23 mouse cellular contexts compared by ENCODE assay signal in the genomic region with DNA sequence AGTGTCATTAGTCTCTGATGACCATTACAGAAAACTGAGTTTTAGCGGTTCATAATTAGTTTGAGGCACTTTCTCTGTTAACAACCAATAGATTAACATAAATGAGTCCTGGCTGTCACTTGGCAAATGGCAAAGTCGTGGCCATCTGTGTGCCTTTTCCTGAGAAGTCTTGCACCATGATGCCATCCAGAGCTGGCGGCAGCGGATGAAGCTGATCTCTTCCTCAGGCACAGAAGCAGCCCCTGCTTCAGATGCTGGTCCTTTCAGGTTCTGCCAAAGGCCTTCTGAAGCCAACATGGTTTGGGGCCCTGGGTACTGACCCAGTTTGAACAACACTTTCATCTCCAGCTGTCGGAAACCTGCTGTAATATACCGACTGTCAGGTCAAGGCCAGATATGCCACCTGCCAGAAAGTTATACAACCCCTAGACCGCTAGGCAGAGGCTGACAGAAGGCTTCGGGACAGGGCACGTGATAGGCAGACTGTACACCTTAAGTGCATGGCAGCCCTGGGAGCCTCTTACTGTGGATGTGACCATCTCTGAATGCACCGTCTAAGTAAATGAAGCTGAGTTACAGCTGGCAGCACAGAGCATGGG. TPM values are rescaled to one million over a fixed set of nuclear protein-coding genes. Genes with fewer than 3 reads are reported as not detected.
DNase-seq lines count a peak whose midpoint lies in the region; TF ChIP-seq lines count a peak whose summit lies in the region.
"Had no signal": no experiment of that assay in that cellular context is flagged by ENCODE, and none has a peak within 500 bp of the region (broad histone marks: within the 10 kb centered on the region; RNA-seq: fewer than 3 reads in every experiment).

No protein-coding gene starts in this region.

- WGBS in cerebellum, adult 2 months, result 31% methylated on average over 10 of the region's 10 CpGs

- no peak for TF ChIP-seq CTCF in cerebellum, adult 2 months (IDR thresholded peaks at IDR 0.05; ENCODE audit: borderline replicate concordance, insufficient read depth, low read depth, low read length)

- DNase-seq in adrenal gland, adult 2 months, result peak; percentile 21
- no peak for DNase-seq in adrenal gland, postnatal 4 days (ENCODE audit: low spot score in 2 of 2)
- peak; percentile 33 to 47 for DNase-seq in cerebellum, adult 2 months
- no peak for DNase-seq in cerebellum, adult 9-11 months
- DNase-seq in cerebellum, postnatal 36 days, result peak; percentile 28 to 39
- DNase-seq in cerebellum, adult 8-10 months, result no peak
- peak; percentile 63 for DNase-seq in brain, adult 2 months (ENCODE audit: low read depth, low spot score)
- DNase-seq in right cerebral cortex, postnatal 36 days (ENCODE audit: low spot score in 2 of 2), result no peak
- DNase-seq: gastrocnemius, postnatal 10 days; heart, adult 18-20 months; heart, postnatal 10 days; heart, postnatal 4 days; kidney, adult 8-10 months had no signal

- H3K27me3 ChIP-seq in cerebellum, adult 2 months (ENCODE audit: control insufficient read depth, insufficient read depth, low read length), result no peaks in the 10 kb centered on the region
- H3K27me3 ChIP-seq: embryonic facial prominence, embryonic 13.5 days; forebrain, embryonic 13.5 days; hindbrain, embryonic 12.5 days had no signal

- no peak overlapping the region for H3K27ac ChIP-seq in cerebellum, adult 2 months (ENCODE audit: insufficient read depth, low read length)
- H3K27ac ChIP-seq: embryonic facial prominence, embryonic 13.5 days; forebrain, embryonic 13.5 days; heart, embryonic 10.5 days; hindbrain, embryonic 12.5 days had no signal

- TF ChIP-seq POLR2A in cerebellum, adult 2 months (IDR thresholded peaks at IDR 0.05; ENCODE audit: borderline replicate concordance, insufficient read depth, low read length), result no peak

- H3K4me1 ChIP-seq in cerebellum, adult 2 months (ENCODE audit: control insufficient read depth, insufficient read depth, low read length), result peaks cover 11% of the 10 kb centered on the region
- H3K4me1 ChIP-seq: embryonic facial prominence, embryonic 13.5 days; forebrain, embryonic 13.5 days; hindbrain, embryonic 12.5 days had no signal

- H3K4me3 ChIP-seq in cerebellum, adult 2 months (replicated peaks; ENCODE audit: insufficient read depth, low read depth, low read length), result no peak overlapping the region
- H3K4me3 ChIP-seq: embryonic facial prominence, embryonic 13.5 days; forebrain, embryonic 13.5 days; heart, embryonic 10.5 days; hindbrain, embryonic 12.5 days had no signal

RNA-seq across cellular contexts. Expression of gene Cfap99, which starts 10.6 kb away (rescaled TPM):
- not detected for total RNA-seq in adrenal gland, adult 2 months (2021)
- polyA plus RNA-seq in adrenal gland, adult 2 months (2012; rRNA removed), result not detected in 2 replicates
- under 1 TPM in 1 of 2 experiments, not detected in 1; 0.14 TPM for total RNA-seq in adrenal gland, postnatal 4 days (2021)
- 1.4 and 1.7 TPM in 2 replicates for polyA plus RNA-seq in cerebellum, adult 2 months (2012; rRNA removed)
- total RNA-seq: adrenal gland, postnatal 36 days; heart, adult 18-20 months; heart, postnatal 10 days; heart, postnatal 4 days; MEL had no signal
- polyA plus RNA-seq: C2C12; embryonic facial prominence, embryonic 13.5 days; forebrain, embryonic 13.5 days; heart, embryonic 10.5 days; inflammation-experienced regulatory T-cells, adult 6 months; intestine, postnatal 0 days; kidney, embryonic 16.5 days had no signal

RNA-seq across cellular contexts. Expression of gene Zfyve28, which starts 10.8 kb away (rescaled TPM):
- total RNA-seq in adrenal gland, adult 2 months (2021), result under 1 TPM; 0.40 to 0.90 TPM
- polyA plus RNA-seq in adrenal gland, adult 2 months (2012; rRNA removed), result 1.6 and 3.8 TPM in 2 replicates
- total RNA-seq in adrenal gland, postnatal 4 days (2021), result 1 to 10 TPM in 1 of 2 experiments, under 1 TPM in 1; 0.79 to 1.1 TPM
- polyA plus RNA-seq in cerebellum, adult 2 months (2012; rRNA removed), result 62.9 and 69.5 TPM in 2 replicates

RNA-seq across cellular contexts. Expression of gene Rnf4, which starts 37.1 kb away (rescaled TPM):
- total RNA-seq in adrenal gland, adult 2 months (2021), result 100 to 1,000 TPM in 1 of 2 experiments, 10 to 100 TPM in 1; 88.6 to 107 TPM
- 25.7 and 29.2 TPM in 2 replicates for polyA plus RNA-seq in adrenal gland, adult 2 months (2012; rRNA removed)
- 100 to 1,000 TPM; 129 TPM for total RNA-seq in adrenal gland, postnatal 4 days (2021)
- polyA plus RNA-seq in cerebellum, adult 2 months (2012; rRNA removed), result 77.5 and 80.0 TPM in 2 replicates

Comparison
In these comparisons a context has a peak if more than half of its experiments do, and no peak if none do; other contexts are left out.
1. DNase-seq: peak in adrenal gland, adult 2 months (single experiment), cerebellum, adult 2 months (2 of 2), cerebellum, postnatal 36 days (2 of 2) and brain, adult 2 months (single experiment); none in adrenal gland, postnatal 4 days (0 of 2), cerebellum, adult 9-11 months (single experiment), cerebellum, adult 8-10 months (single experiment) and right cerebral cortex, postnatal 36 days (0 of 2).